In the genomic region with DNA sequence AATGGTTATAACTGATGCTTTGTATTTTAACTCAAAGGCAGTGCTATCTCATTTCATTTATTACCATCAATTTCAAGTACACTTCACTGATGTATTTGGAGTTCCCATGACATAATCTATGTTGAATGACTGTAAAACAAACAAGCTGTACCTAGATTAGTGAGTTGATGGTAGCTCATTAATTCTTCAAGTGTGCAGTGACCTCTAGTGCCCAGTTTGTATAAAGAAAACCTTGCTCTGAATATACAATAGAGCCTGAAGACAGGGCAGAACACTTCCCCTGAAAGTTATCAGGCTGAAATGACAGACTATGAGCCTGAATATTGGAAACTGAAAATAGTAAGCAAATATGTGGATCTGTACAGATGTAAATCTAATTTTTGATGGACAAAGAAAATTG, we compare ENCODE assay signal across 9 mouse cellular contexts.
DNase-seq lines count a peak whose midpoint lies in the region; ATAC-seq lines count a peak whose summit lies in the region.
"Had no signal": no experiment of that assay in that cellular context is flagged by ENCODE, and none has a peak within 500 bp of the region (broad histone marks: within the 10 kb centered on the region; RNA-seq: fewer than 3 reads in every experiment).

No protein-coding gene starts in this region.

- no peaks in the 10 kb centered on the region for H3K9me3 ChIP-seq in kidney, embryonic 14.5 days (ENCODE audit: control insufficient read depth, low read length)
- no peaks in the 10 kb centered on the region for H3K9me3 ChIP-seq in kidney, embryonic 15.5 days (replicated peaks)
- no peaks in the 10 kb centered on the region for H3K9me3 ChIP-seq in midbrain, embryonic 15.5 days
- H3K9me3 ChIP-seq: liver, embryonic 13.5 days had no signal

- no peak overlapping the region for H3K9ac ChIP-seq in kidney, embryonic 14.5 days (ENCODE audit: low read depth, low read length)
- no peak overlapping the region for H3K9ac ChIP-seq in kidney, embryonic 15.5 days
- no peak overlapping the region for H3K9ac ChIP-seq in midbrain, embryonic 15.5 days
- H3K9ac ChIP-seq: liver, embryonic 13.5 days had no signal

- DNase-seq in kidney, postnatal 4 days: no peak
- peak; percentile 7 for DNase-seq in MEL-GATA-1-ER (ENCODE audit: extremely low read depth, low read depth)
- DNase-seq in gastrocnemius, postnatal 25 days: no peak
- no peak for DNase-seq in ovary, postnatal 36 days (ENCODE audit: low spot score)
- DNase-seq: liver, embryonic 13.5 days had no signal

- H3K27ac ChIP-seq in kidney, embryonic 14.5 days (ENCODE audit: low read depth, low read length): no peak overlapping the region
- H3K27ac ChIP-seq in kidney, embryonic 15.5 days: no peak overlapping the region
- H3K27ac ChIP-seq in midbrain, embryonic 15.5 days: no peak overlapping the region
- H3K27ac ChIP-seq: liver, embryonic 13.5 days had no signal

- ATAC-seq in kidney, embryonic 14.5 days (ENCODE audit: low FRiP score, low TSS enrichment): peak; percentile 64; the same call in 1 of the 2 replicates
- peak; percentile 97 for ATAC-seq in common myeloid progenitor, adult 5-6 weeks (replicated peaks; ENCODE audit: low read depth, poor library complexity, severe bottlenecking)
- ATAC-seq in kidney, embryonic 15.5 days (replicated peaks; ENCODE audit: low FRiP score): peak; percentile 60; the same call in 1 of the 2 replicates
- peak; percentile 90 for ATAC-seq in midbrain, embryonic 15.5 days (replicated peaks)

- no peaks in the 10 kb centered on the region for H3K36me3 ChIP-seq in kidney, embryonic 14.5 days (ENCODE audit: control insufficient read depth, insufficient read depth, low read length)
- no peaks in the 10 kb centered on the region for H3K36me3 ChIP-seq in kidney, embryonic 15.5 days
- H3K36me3 ChIP-seq in midbrain, embryonic 15.5 days (replicated peaks): no peaks in the 10 kb centered on the region
- H3K36me3 ChIP-seq: liver, embryonic 13.5 days had no signal

- no peaks in the 10 kb centered on the region for H3K4me1 ChIP-seq in kidney, embryonic 14.5 days (ENCODE audit: control insufficient read depth, insufficient read depth, low read length)
- no peaks in the 10 kb centered on the region for H3K4me1 ChIP-seq in kidney, embryonic 15.5 days
- H3K4me1 ChIP-seq in midbrain, embryonic 15.5 days: no peaks in the 10 kb centered on the region
- H3K4me1 ChIP-seq: liver, embryonic 13.5 days had no signal

- H3K4me3 ChIP-seq in kidney, embryonic 14.5 days (ENCODE audit: low read length): no peak overlapping the region
- no peak overlapping the region for H3K4me3 ChIP-seq in kidney, embryonic 15.5 days (replicated peaks)
- no peak overlapping the region for H3K4me3 ChIP-seq in midbrain, embryonic 15.5 days
- H3K4me3 ChIP-seq: liver, embryonic 13.5 days had no signal

- H3K27me3 ChIP-seq in kidney, embryonic 14.5 days (ENCODE audit: control insufficient read depth, insufficient read depth, low read length): no peaks in the 10 kb centered on the region
- H3K27me3 ChIP-seq in kidney, embryonic 15.5 days: no peaks in the 10 kb centered on the region
- H3K27me3 ChIP-seq in midbrain, embryonic 15.5 days (replicated peaks): no peaks in the 10 kb centered on the region
- H3K27me3 ChIP-seq: liver, embryonic 13.5 days had no signal

- no peak overlapping the region for H3K4me2 ChIP-seq in kidney, embryonic 14.5 days (replicated peaks; ENCODE audit: low read depth, low read length)
- no peak overlapping the region for H3K4me2 ChIP-seq in kidney, embryonic 15.5 days
- no peak overlapping the region for H3K4me2 ChIP-seq in midbrain, embryonic 15.5 days
- H3K4me2 ChIP-seq: liver, embryonic 13.5 days had no signal
